Mouse (Mus musculus) kidney, adult 11 months (tissue): ENCODE measurements around the gene Gm4177.
"Not testable (repeated sequence)": the region's sequence is repeated elsewhere in the genome, so short reads cannot be mapped to it uniquely, and the experiment has no call there.

Experiments
- DNase-seq: peaks from one replicate; pipeline ENCODE4 v3.0.0; 2022

Gene Gm4177

DNA sequence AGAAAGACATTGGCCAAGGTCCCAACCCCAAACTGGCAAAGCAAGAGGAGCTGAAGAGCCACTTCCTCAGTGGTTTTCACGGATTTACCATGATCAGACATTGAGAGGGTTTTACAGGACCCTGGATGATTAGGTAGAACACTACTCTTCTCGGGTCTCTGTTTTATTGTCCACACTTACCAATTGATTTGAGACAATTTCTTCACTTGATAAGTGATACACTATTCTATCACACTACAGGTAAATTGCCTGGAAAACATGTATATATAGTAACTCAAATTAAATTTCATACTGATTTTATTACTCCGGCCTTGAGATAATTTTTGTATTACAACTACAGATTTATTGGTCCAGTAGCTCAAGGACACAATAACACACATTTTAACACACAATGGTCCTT lies at the start of gene Gm4177:
Gene Gm4177, minus strand, starts transcription at position 101 of the 400 bp plus-strand sequence.
- DNase-seq: not testable (repeated sequence)

DNA sequence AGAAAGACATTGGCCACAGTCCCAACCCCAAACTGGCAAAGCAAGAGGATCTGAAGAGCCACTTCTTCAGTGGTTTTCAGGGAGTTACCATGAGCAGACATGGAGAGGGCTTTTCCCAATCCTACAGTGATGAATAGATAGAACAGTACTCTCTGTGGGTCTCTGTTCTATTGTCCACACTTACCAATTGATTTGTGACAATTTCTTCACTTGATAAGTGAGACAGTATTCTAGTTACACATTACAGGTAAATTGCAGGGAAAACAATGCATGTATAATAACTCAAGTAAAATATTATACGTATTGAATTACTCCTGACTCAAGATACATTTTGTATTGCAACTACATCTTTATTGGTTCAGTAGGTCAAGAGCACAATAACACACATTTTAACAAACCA lies 47.6 kb upstream of the Gm4177 start, which contains the start of gene Gm5725:
Gene Gm5725, minus strand, starts transcription at position 101 of the 400 bp plus-strand sequence.
- DNase-seq: not testable (repeated sequence)

DNA sequence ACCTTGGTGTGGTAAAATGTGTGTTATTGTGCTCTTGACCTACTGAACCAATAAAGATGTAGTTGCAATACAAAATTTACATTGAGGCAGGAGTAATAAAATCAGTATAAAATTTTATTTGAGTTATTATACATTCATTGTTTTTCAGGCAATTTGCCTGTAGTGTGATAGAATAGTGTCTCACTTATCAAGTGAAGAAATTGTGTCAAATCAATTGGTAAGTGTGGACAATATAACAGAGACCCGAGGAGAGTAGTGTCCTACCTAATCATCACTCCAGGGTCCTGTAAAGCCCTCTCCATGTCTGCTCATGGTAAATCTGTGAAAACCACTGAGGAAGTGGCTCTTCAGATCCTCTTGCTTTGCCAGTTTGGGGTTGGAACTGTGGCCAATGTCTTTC lies 35.5 kb upstream of the Gm4177 start, which contains the start of gene Vmn1r135:
Gene Vmn1r135, plus strand, starts transcription at position 301 of the 400 bp plus-strand sequence.
- DNase-seq: not testable (repeated sequence)

GRCm38 (mm10) chr7:21761375-21761774 lies 35.2 kb downstream of the Gm4177 start, which contains the start of gene Gm4175:
Gene Gm4175, minus strand, starts transcription at chr7:21761475.
- not testable (repeated sequence) for DNase-seq
